ENCODE assay signal across 10 mouse cellular contexts in genomic region chr13:118403544-118403943, GRCm38 (mm10). TPM values are rescaled to one million over a fixed set of nuclear protein-coding genes. Genes with fewer than 3 reads are reported as not detected.
DNase-seq lines count a peak whose midpoint lies in the region; ATAC-seq lines count a peak whose summit lies in the region.
"Had no signal": no experiment of that assay in that cellular context is flagged by ENCODE, and none has a peak within 500 bp of the region (broad histone marks: within the 10 kb centered on the region; RNA-seq: fewer than 3 reads in every experiment).

No protein-coding gene starts in this region.

- intact Hi-C loops in left cerebral cortex, postnatal 14 days (cut with DNase I) = loop anchor here (1.0 to 10.0 kb wide), 4 partner anchors 191 to 974 kb away; no protein-coding TSS in a partner anchor

- no peaks in the 10 kb centered on the region for H3K9me3 ChIP-seq in midbrain, embryonic 16.5 days (replicated peaks; ENCODE audit: control insufficient read depth, low read length, poor library complexity, severe bottlenecking)
- H3K9me3 ChIP-seq: embryonic facial prominence, embryonic 15.5 days; neural tube, embryonic 12.5 days had no signal

- peak; percentile 77 for ATAC-seq in midbrain, embryonic 16.5 days

- H3K4me2 ChIP-seq in midbrain, embryonic 16.5 days (ENCODE audit: low read length) = no peak overlapping the region
- H3K4me2 ChIP-seq: embryonic facial prominence, embryonic 15.5 days; neural tube, embryonic 12.5 days had no signal

- peak; percentile 37 to 72 for DNase-seq in left cerebral cortex, postnatal 14 days (ENCODE audit: low spot score in 2 of 2)
- no peak for DNase-seq in left cerebral cortex, adult 8-10 months (ENCODE audit: low spot score in 2 of 2)
- DNase-seq in Muller cell, postnatal 12 days (ENCODE audit: inconsistent ontology term) = peak; percentile 51
- peak; percentile 85 for DNase-seq in embryo, embryonic 10.5 days (ENCODE audit: low spot score)
- DNase-seq in cerebellum, adult 11-12 months = no peak
- DNase-seq in gastrocnemius, postnatal 10 days = no peak
- DNase-seq: layer of hippocampus, adult 9-11 months had no signal

- H3K27ac ChIP-seq in midbrain, embryonic 16.5 days (ENCODE audit: low read length) = no peak overlapping the region
- H3K27ac ChIP-seq: embryonic facial prominence, embryonic 15.5 days; neural tube, embryonic 12.5 days had no signal

- H3K27me3 ChIP-seq in midbrain, embryonic 16.5 days (ENCODE audit: control insufficient read depth, insufficient read depth, low read depth, low read length) = no peaks in the 10 kb centered on the region
- H3K27me3 ChIP-seq: embryonic facial prominence, embryonic 15.5 days; neural tube, embryonic 12.5 days had no signal

- no peaks in the 10 kb centered on the region for H3K36me3 ChIP-seq in midbrain, embryonic 16.5 days (ENCODE audit: control insufficient read depth, insufficient read depth, low read length)
- H3K36me3 ChIP-seq: embryonic facial prominence, embryonic 15.5 days; neural tube, embryonic 12.5 days had no signal

- no peak overlapping the region for H3K9ac ChIP-seq in midbrain, embryonic 16.5 days (ENCODE audit: low read depth, low read length)
- H3K9ac ChIP-seq: embryonic facial prominence, embryonic 15.5 days; neural tube, embryonic 12.5 days had no signal

- no peaks in the 10 kb centered on the region for H3K4me1 ChIP-seq in midbrain, embryonic 16.5 days (ENCODE audit: control insufficient read depth, insufficient read depth, low read length)
- H3K4me1 ChIP-seq: embryonic facial prominence, embryonic 15.5 days; neural tube, embryonic 12.5 days had no signal

- no peak overlapping the region for H3K4me3 ChIP-seq in midbrain, embryonic 16.5 days (ENCODE audit: low read depth, low read length)
- H3K4me3 ChIP-seq: embryonic facial prominence, embryonic 15.5 days; neural tube, embryonic 12.5 days had no signal

RNA-seq across cellular contexts. Expression of gene Mrps30, which starts 16.5 kb away (rescaled TPM):
- total RNA-seq in left cerebral cortex, postnatal 14 days (2021) = 10 to 100 TPM; 15.0 to 15.9 TPM
- 10 to 100 TPM; 17.1 to 17.6 (median 17.5) TPM for total RNA-seq in left cerebral cortex, adult 8-10 months (2022)
- 24.4 and 25.2 TPM in 2 replicates for polyA plus RNA-seq in midbrain, embryonic 16.5 days (2015; fragmentation: Nextera tagmentation; extraction: Ambion mirVana)
- 10 to 100 TPM; 17.4 to 18.6 TPM for total RNA-seq in gastrocnemius, postnatal 10 days (2021)

RNA-seq across cellular contexts. Expression of gene B430218F22Rik, which starts 17.1 kb away (rescaled TPM):
- total RNA-seq in left cerebral cortex, postnatal 14 days (2021) = under 1 TPM; 0.40 to 0.44 TPM
- total RNA-seq in left cerebral cortex, adult 8-10 months (2022) = under 1 TPM in 3 of 4 experiments, not detected in 1; 0.37 to 0.51 (median 0.41) TPM
- polyA plus RNA-seq in midbrain, embryonic 16.5 days (2015; fragmentation: Nextera tagmentation; extraction: Ambion mirVana) = 0.88 and 1.2 TPM in 2 replicates
- total RNA-seq in gastrocnemius, postnatal 10 days (2021) = not detected

Comparison
In these comparisons a context has a peak if more than half of its experiments do, and no peak if none do; other contexts are left out.
1. DNase-seq: peak in left cerebral cortex, postnatal 14 days (2 of 2), Muller cell, postnatal 12 days (single experiment) and embryo, embryonic 10.5 days (single experiment); none in left cerebral cortex, adult 8-10 months (0 of 2), cerebellum, adult 11-12 months (single experiment) and gastrocnemius, postnatal 10 days (single experiment).